Mouse (Mus musculus): ENCODE measurements around the gene Krtcap2.
A peak's percentile ranks its signal among the peaks of the same experiment; 100 is the strongest.

DNA sequence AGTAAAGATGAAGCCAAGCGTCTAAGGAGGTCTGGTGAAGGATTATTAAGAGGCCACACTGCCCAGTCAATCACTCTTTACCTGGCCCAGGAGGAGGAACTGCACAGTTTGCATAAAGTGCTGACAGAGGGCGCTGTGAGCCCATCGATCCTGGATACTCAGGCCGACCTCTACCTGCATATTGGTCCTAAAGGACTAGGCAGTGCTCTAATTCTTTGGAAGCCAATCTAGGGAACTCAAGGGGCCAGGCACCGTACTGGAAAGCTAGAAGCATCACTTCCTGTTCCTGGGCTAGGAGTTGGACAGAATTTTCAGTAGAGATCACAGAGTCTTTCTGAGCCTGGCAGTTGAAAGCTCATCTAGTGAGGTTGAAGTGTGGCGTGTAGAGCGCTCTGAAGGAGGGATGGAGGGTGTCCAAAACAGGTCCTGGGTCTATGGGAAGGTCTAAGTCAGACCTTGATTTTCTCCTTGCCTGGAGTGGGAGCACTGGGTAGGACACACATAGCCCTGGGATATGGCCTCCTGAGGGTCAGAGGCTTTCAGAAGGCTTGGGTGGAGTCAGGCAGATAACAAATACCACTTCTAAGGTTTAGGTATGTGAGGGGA lies 4.8 kb downstream of the Krtcap2 start:
- TF ChIP-seq POLR2A (IDR thresholded peaks at IDR 0.05; ENCODE audit: borderline replicate concordance, insufficient read depth, low read length) (no peak), CTCF (IDR thresholded peaks at IDR 0.05; ENCODE audit: borderline replicate concordance, insufficient read depth, low read depth, low read length) (peak; percentile 89)
